Mouse (Mus musculus): Measurements from ENCODE around the gene Mycn.

DNA sequence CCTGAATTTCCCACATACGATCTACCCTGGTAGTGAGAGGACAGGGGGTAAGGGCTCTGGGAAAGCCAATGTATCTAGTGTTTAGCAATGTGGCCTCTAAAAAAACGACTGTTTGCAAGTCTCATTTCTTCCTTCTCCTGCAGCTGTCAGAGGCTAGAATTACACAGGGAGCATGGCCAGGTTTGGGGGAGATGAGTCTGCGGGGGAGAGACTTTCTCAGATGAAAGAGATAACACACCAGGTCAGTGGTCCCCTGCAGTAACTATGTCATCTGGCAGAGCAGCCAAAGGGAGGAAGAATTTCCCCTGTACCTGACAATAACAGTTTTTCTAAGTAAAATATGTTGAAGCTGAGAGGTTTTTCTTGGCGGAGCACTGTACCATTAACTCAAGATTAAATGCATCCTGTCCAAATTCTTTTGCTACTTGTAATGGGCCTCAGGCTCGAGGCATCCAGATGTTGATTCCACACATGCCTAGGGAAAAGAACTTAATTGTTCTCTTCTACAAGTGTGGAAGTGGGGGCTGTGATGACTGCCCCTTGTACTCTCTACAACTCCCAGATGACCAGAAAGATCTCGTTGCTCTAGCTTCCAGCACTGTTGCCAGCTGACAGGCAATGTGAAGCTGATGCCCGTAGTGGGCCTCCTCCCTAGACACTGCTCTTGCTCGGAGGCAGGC is 31.2 kb upstream of the Mycn start:
- TF ChIP-seq CTCF (IDR thresholded peaks at IDR 0.05; ENCODE audit: control insufficient read depth, insufficient read depth, insufficient read length): no peak
- TF ChIP-seq CEBPB (IDR thresholded peaks at IDR 0.05; ENCODE audit: low read depth): no peak
- TF ChIP-seq MAX (IDR thresholded peaks at IDR 0.05): no peak
- TF ChIP-seq USF1 (IDR thresholded peaks at IDR 0.05; ENCODE audit: low read depth): no peak
- TF ChIP-seq MYOG (IDR thresholded peaks at IDR 0.05; ENCODE audit: control insufficient read depth, extremely low read depth, insufficient read length): no peak
